Mouse (Mus musculus) heart, embryonic 10.5 days (tissue): ENCODE measurements at regions not wholly inside any gene's neighbourhood (a gene's known extent, or its start where the extent isn't known, plus 50 kb on each side); places are given as distances from the start of the nearest gene placed in this dataset.

Experiments
- DNase-seq: peaks from one replicate; pipeline ENCODE4 v3.0.0-alpha.2; 2017; ENCODE audit warnings: low spot score
- H3K27ac ChIP-seq: fragments of 300-500 bp; sonication (generic); 2 replicates; pipeline ENCODE4 v1.5.1; 2016; ENCODE audit warnings: mild to moderate bottlenecking
- H3K27me3 ChIP-seq: fragments of 300-500 bp; sonication (generic); 2 replicates; pipeline ENCODE4 v1.6.1; 2016; ENCODE audit warnings: mild to moderate bottlenecking; ENCODE audit not compliant: poor library complexity, insufficient read depth, severe bottlenecking
- H3K36me3 ChIP-seq: fragments of 300-500 bp; sonication (generic); 2 replicates; pipeline ENCODE4 v1.6.1; 2016; ENCODE audit warnings: mild to moderate bottlenecking, moderate library complexity
- H3K4me1 ChIP-seq: fragments of 300-500 bp; sonication (generic); 2 replicates; pipeline ENCODE4 v1.6.1; 2016; ENCODE audit warnings: mild to moderate bottlenecking
- H3K4me3 ChIP-seq: fragments of 300-500 bp; sonication (generic); 2 replicates; pipeline ENCODE4 v1.5.1; 2016; ENCODE audit warnings: mild to moderate bottlenecking, moderate library complexity
- H3K9me3 ChIP-seq: fragments of 300-500 bp; sonication (generic); 2 replicates; pipeline ENCODE4 v1.6.1; 2016; ENCODE audit warnings: mild to moderate bottlenecking, moderate library complexity
- WGBS: fragments of 180-500 bp; shearing (Covaris S2); methylation state at CpG from one replicate; pipeline ENCODE4 v1.1.7; 2016; 5-methylcytosine and 5-hydroxymethylcytosine counted together

- no peak for DNase-seq
- no peaks in the 10 kb centered on the region for H3K9me3 ChIP-seq
- no peak overlapping the region for H3K4me3 ChIP-seq
- peaks cover 11% of the 10 kb centered on the region for H3K4me1 ChIP-seq
- H3K27ac ChIP-seq: no peak overlapping the region
- H3K36me3 ChIP-seq: no peaks in the 10 kb centered on the region
- peaks cover 67% of the 10 kb centered on the region for H3K27me3 ChIP-seq
- 87% methylated on average over 6 of the region's 6 CpGs for WGBS
Measured at GRCm38 (mm10) chr9:61862071-61862480, 52.3 kb downstream of the Rplp1 start.

GRCm38 (mm10) chr9:61860147-61860546 lies 54.2 kb downstream of the Rplp1 start:
- WGBS: 18% methylated on average over 2 of the region's 2 CpGs
- Histone ChIP-seq H3K4me3 (no peak overlapping the region), H3K4me1 (peaks cover 19% of the 10 kb centered on the region), H3K9me3 (no peaks in the 10 kb centered on the region), H3K27ac (no peak overlapping the region), H3K27me3 (peaks cover 60% of the 10 kb centered on the region), H3K36me3 (no peaks in the 10 kb centered on the region)
- no peak for DNase-seq

- Histone ChIP-seq H3K4me3 (no peak overlapping the region), H3K36me3 (no peaks in the 10 kb centered on the region), H3K4me1 (peaks cover 19% of the 10 kb centered on the region), H3K9me3 (no peaks in the 10 kb centered on the region), H3K27ac (no peak overlapping the region), H3K27me3 (peaks cover 57% of the 10 kb centered on the region)
- DNase-seq: no peak
- WGBS: 50% methylated on average over 6 of the region's 6 CpGs
Measured at GRCm38 (mm10) chr9:61859438-61859837, 54.9 kb downstream of the Rplp1 start.

GRCm38 (mm10) chr9:61857817-61858216 lies 56.5 kb downstream of the Rplp1 start:
- WGBS: 83% methylated on average over 6 of the region's 6 CpGs
- H3K4me1 ChIP-seq: peaks cover 19% of the 10 kb centered on the region

GRCm38 (mm10) chr9:61856686-61857085 lies 57.7 kb downstream of the Rplp1 start:
- H3K27me3 ChIP-seq: peaks cover 57% of the 10 kb centered on the region
- peaks cover 19% of the 10 kb centered on the region for H3K4me1 ChIP-seq
- 83% methylated on average over 1 of the region's 1 CpGs for WGBS
- no peak for DNase-seq
- H3K4me3 ChIP-seq: no peak overlapping the region
- H3K36me3 ChIP-seq: no peaks in the 10 kb centered on the region
- no peaks in the 10 kb centered on the region for H3K9me3 ChIP-seq
- no peak overlapping the region for H3K27ac ChIP-seq

More at GRCm38 (mm10) chr9:61857817-61858216, 56.5 kb downstream of the Rplp1 start:
- H3K27ac ChIP-seq: no peak overlapping the region
- H3K4me3 ChIP-seq: no peak overlapping the region
- H3K27me3 ChIP-seq: peaks cover 65% of the 10 kb centered on the region
- DNase-seq: no peak
- no peaks in the 10 kb centered on the region for H3K9me3 ChIP-seq
- no peaks in the 10 kb centered on the region for H3K36me3 ChIP-seq

GRCm38 (mm10) chr9:61855686-61856085 lies 58.7 kb downstream of the Rplp1 start:
- Histone ChIP-seq H3K4me1 (peaks cover 19% of the 10 kb centered on the region), H3K27me3 (peaks cover 55% of the 10 kb centered on the region), H3K9me3 (no peaks in the 10 kb centered on the region), H3K27ac (no peak overlapping the region), H3K4me3 (no peak overlapping the region), H3K36me3 (no peaks in the 10 kb centered on the region)
- no peak for DNase-seq
- WGBS: 50% methylated on average over 11 of the region's 11 CpGs

- Histone ChIP-seq H3K4me3 (no peak overlapping the region), H3K9me3 (no peaks in the 10 kb centered on the region), H3K4me1 (peaks cover 8% of the 10 kb centered on the region; the same call in 1 of the 2 replicates), H3K27me3 (peaks cover 38% of the 10 kb centered on the region; the same call in 1 of the 2 replicates), H3K36me3 (no peaks in the 10 kb centered on the region), H3K27ac (no peak overlapping the region)
- 82% methylated on average over 4 of the region's 4 CpGs for WGBS
- DNase-seq: no peak
Measured at GRCm38 (mm10) chr9:61853841-61854240, 60.5 kb downstream of the Rplp1 start.

GRCm38 (mm10) chr9:61851331-61851730 lies 63.0 kb downstream of the Rplp1 start:
- no peak overlapping the region for H3K27ac ChIP-seq
- no peak for DNase-seq
- peaks cover 16% of the 10 kb centered on the region; the same call in 1 of the 2 replicates for H3K27me3 ChIP-seq
- H3K4me1 ChIP-seq: peaks cover 11% of the 10 kb centered on the region; the same call in 1 of the 2 replicates
- no peaks in the 10 kb centered on the region for H3K36me3 ChIP-seq
- WGBS: 93% methylated on average over 3 of the region's 3 CpGs
- H3K4me3 ChIP-seq: no peak overlapping the region
- no peaks in the 10 kb centered on the region for H3K9me3 ChIP-seq

GRCm38 (mm10) chr9:61848401-61848800 lies 65.9 kb downstream of the Rplp1 start:
- H3K27ac ChIP-seq: no peak overlapping the region
- no peak for DNase-seq
- 46% methylated on average over 2 of the region's 2 CpGs for WGBS
- no peaks in the 10 kb centered on the region for H3K36me3 ChIP-seq
- H3K4me1 ChIP-seq: 0 out of 2 replicates have a peak, but pooled peaks cover 3% of the 10 kb centered on the region
- H3K27me3 ChIP-seq: peaks cover 11% of the 10 kb centered on the region; the same call in 1 of the 2 replicates
- no peak overlapping the region for H3K4me3 ChIP-seq
- H3K9me3 ChIP-seq: no peaks in the 10 kb centered on the region

GRCm38 (mm10) chr9:61847496-61847895 lies 66.8 kb downstream of the Rplp1 start:
- Histone ChIP-seq H3K4me1 (0 out of 2 replicates have a peak, but pooled peaks cover 3% of the 10 kb centered on the region), H3K27me3 (peaks cover 9% of the 10 kb centered on the region; the same call in 1 of the 2 replicates), H3K27ac (no peak overlapping the region), H3K36me3 (no peaks in the 10 kb centered on the region), H3K4me3 (no peak overlapping the region), H3K9me3 (no peaks in the 10 kb centered on the region)
- no peak for DNase-seq

- Histone ChIP-seq H3K27ac (no peak overlapping the region), H3K9me3 (no peaks in the 10 kb centered on the region), H3K4me1 (0 out of 2 replicates have a peak, but pooled peaks cover 3% of the 10 kb centered on the region), H3K27me3 (peaks cover 18% of the 10 kb centered on the region; the same call in 1 of the 2 replicates), H3K4me3 (no peak overlapping the region), H3K36me3 (no peaks in the 10 kb centered on the region)
- 82% methylated on average over 5 of the region's 5 CpGs for WGBS
- DNase-seq: no peak
Measured at GRCm38 (mm10) chr9:61844645-61845044, 69.7 kb downstream of the Rplp1 start.

- WGBS: 71% methylated on average over 8 of the region's 8 CpGs
- peaks cover 18% of the 10 kb centered on the region; the same call in 1 of the 2 replicates for H3K27me3 ChIP-seq
- H3K27ac ChIP-seq: no peak overlapping the region
- no peaks in the 10 kb centered on the region for H3K9me3 ChIP-seq
- DNase-seq: no peak
- H3K36me3 ChIP-seq: no peaks in the 10 kb centered on the region
- H3K4me1 ChIP-seq: 0 out of 2 replicates have a peak, but pooled peaks cover 3% of the 10 kb centered on the region
- H3K4me3 ChIP-seq: no peak overlapping the region
Measured at GRCm38 (mm10) chr9:61844141-61844540, 70.2 kb downstream of the Rplp1 start.

GRCm38 (mm10) chr9:61843513-61843912 lies 70.8 kb downstream of the Rplp1 start:
- no peaks in the 10 kb centered on the region for H3K9me3 ChIP-seq
- no peak for DNase-seq
- 85% methylated on average over 8 of the region's 8 CpGs for WGBS
- 0 out of 2 replicates have a peak, but pooled peaks cover 3% of the 10 kb centered on the region for H3K4me1 ChIP-seq
- H3K27ac ChIP-seq: no peak overlapping the region
- no peak overlapping the region for H3K4me3 ChIP-seq
- H3K36me3 ChIP-seq: no peaks in the 10 kb centered on the region
- peaks cover 18% of the 10 kb centered on the region; the same call in 1 of the 2 replicates for H3K27me3 ChIP-seq

- no peaks in the 10 kb centered on the region for H3K9me3 ChIP-seq
- H3K4me1 ChIP-seq: no peaks in the 10 kb centered on the region
- no peak overlapping the region for H3K4me3 ChIP-seq
- H3K36me3 ChIP-seq: no peaks in the 10 kb centered on the region
- no peak for DNase-seq
- H3K27me3 ChIP-seq: peaks cover 18% of the 10 kb centered on the region; the same call in 1 of the 2 replicates
- no peak overlapping the region for H3K27ac ChIP-seq
Measured at GRCm38 (mm10) chr9:61842384-61842783, 72.0 kb downstream of the Rplp1 start.
